Mouse (Mus musculus) testis, adult 2 months (tissue): Measurements from ENCODE around the gene Emc4.

Experiments
- CTCF ChIP-seq: fragments of 200-500 bp; IDR thresholded peaks from 2 replicates; pipeline ENCODE4 v1.5.1; 2012; ENCODE audit warnings: low read depth, mild to moderate bottlenecking, inconsistent platforms, low read length, moderate library complexity; ENCODE audit not compliant: control insufficient read depth, insufficient read depth, insufficient replicate concordance
- POLR2A ChIP-seq: fragments of 200-500 bp; IDR thresholded peaks from 2 replicates; pipeline ENCODE4 v1.6.1; 2012; ENCODE audit warnings: low read depth, mild to moderate bottlenecking, inconsistent platforms, low read length, moderate library complexity; ENCODE audit not compliant: control insufficient read depth

DNA sequence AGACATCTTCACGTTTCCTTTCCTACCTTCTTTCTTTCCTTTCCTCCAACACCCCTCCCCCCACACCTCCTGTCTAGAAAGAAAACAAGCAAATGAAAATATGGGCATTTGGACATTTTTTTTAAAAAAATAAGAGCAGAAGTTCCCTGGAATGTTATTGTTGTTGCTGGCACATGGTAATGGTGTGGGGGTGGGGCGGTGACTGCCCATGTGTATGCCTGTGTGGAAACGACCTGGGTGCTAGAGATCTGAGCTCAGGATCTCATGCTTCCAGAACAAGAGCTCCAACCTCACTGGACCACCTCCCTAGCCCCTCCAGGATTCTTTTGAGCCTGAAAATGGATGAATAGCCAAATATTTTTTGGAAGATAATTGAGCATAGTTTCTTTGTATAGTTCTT lies 26.7 kb downstream of the Emc4 start:
- TF ChIP-seq POLR2A (no peak), CTCF (no peak)
